Mouse (Mus musculus) liver, embryonic 16.5 days (tissue): ENCODE measurements around the gene Tmf1. TPM values are rescaled to one million over a fixed set of nuclear protein-coding genes. Genes with fewer than 3 reads are reported as not detected.

Source experiments
- ATAC-seq: fragments of 200-750 bp; cut with Nextera tagmentation; 2 replicates; pipeline ENCODE4 v1.8.0; 2017; ENCODE audit warnings: low read depth, mild to moderate bottlenecking, moderate number of reproducible peaks, moderate library complexity
- H3K27ac ChIP-seq: fragments of 300-500 bp; sonication (generic); 2 replicates; pipeline ENCODE4 v1.5.1; 2014; ENCODE audit warnings: mild to moderate bottlenecking, low read length
- H3K27me3 ChIP-seq: fragments of 300-500 bp; sonication (generic); 2 replicates; pipeline ENCODE4 v1.6.1; 2014; ENCODE audit warnings: low read depth, low read length, mixed read lengths; ENCODE audit not compliant: control insufficient read depth, insufficient read depth
- H3K36me3 ChIP-seq: fragments of 300-500 bp; sonication (generic); 2 replicates; pipeline ENCODE4 v1.6.1; 2014; ENCODE audit warnings: mild to moderate bottlenecking; ENCODE audit not compliant: control insufficient read depth, insufficient read depth
- H3K4me1 ChIP-seq: fragments of 300-500 bp; sonication (generic); 2 replicates; pipeline ENCODE4 v1.6.1; 2014; ENCODE audit warnings: low read depth, low read length, mixed read lengths; ENCODE audit not compliant: control insufficient read depth
- H3K4me2 ChIP-seq: fragments of 300-500 bp; sonication (generic); 2 replicates; pipeline ENCODE4 v1.6.1; 2014; ENCODE audit warnings: low read depth, low read length, mixed read lengths
- H3K4me3 ChIP-seq: fragments of 300-500 bp; sonication (generic); 2 replicates; pipeline ENCODE4 v1.5.1; 2014; ENCODE audit warnings: low read depth, mild to moderate bottlenecking, low read length
- H3K9ac ChIP-seq: fragments of 300-500 bp; sonication (generic); 2 replicates; pipeline ENCODE4 v1.6.1; 2014; ENCODE audit warnings: low read depth, low read length
- H3K9me3 ChIP-seq: fragments of 300-500 bp; sonication (generic); replicated peaks from 2 replicates; pipeline ENCODE4 v1.6.1; 2016; ENCODE audit warnings: low read length; ENCODE audit not compliant: control insufficient read depth
- WGBS: fragments of 180-500 bp; shearing (Covaris S2); extraction: QIAGEN DNeasy Blood & Tissue Kit; methylation state at CpG from one replicate; pipeline ENCODE4 v1.1.7; 2014; ENCODE audit not compliant: insufficient replicate concordance; 5-methylcytosine and 5-hydroxymethylcytosine counted together
- polyA plus RNA-seq: library from polyadenylated mRNA; unstranded; fragments of >200 nt; fragmentation: Nextera tagmentation; extraction: Ambion mirVana; gene quantifications from 2 replicates; pipeline ENCODE4 v1.2.1, GENCODE M21; 2015

Gene Tmf1
- polyA plus RNA-seq, 1 experiment from 2014 or later, result 10.5 TPM

GRCm38 (mm10) chr6:97130979-97131378 lies 47.9 kb downstream of the Tmf1 start:
- Histone ChIP-seq H3K4me1 (no peaks in the 10 kb centered on the region), H3K36me3 (no peaks in the 10 kb centered on the region), H3K9ac (no peak overlapping the region), H3K9me3 (no peaks in the 10 kb centered on the region), H3K27ac (no peak overlapping the region), H3K4me3 (no peak overlapping the region), H3K27me3 (no peaks in the 10 kb centered on the region), H3K4me2 (no peak overlapping the region)
- 63% methylated on average over 5 of the region's 5 CpGs for WGBS
- no peak for ATAC-seq

GRCm38 (mm10) chr6:97124336-97125010 lies 54.4 kb downstream of the Tmf1 start:
- Histone ChIP-seq H3K9me3 (no peaks in the 10 kb centered on the region), H3K4me1 (no peaks in the 10 kb centered on the region), H3K4me3 (no peak overlapping the region), H3K9ac (no peak overlapping the region), H3K27me3 (no peaks in the 10 kb centered on the region), H3K4me2 (no peak overlapping the region), H3K27ac (no peak overlapping the region), H3K36me3 (no peaks in the 10 kb centered on the region)
- WGBS, result 69% methylated on average over 10 of the region's 10 CpGs
- ATAC-seq, result no peak

- 62% methylated on average over 4 of the region's 4 CpGs for WGBS
- no peaks in the 10 kb centered on the region for H3K9me3 ChIP-seq
- ATAC-seq, result no peak
Measured at GRCm38 (mm10) chr6:97120922-97121321, 58.0 kb downstream of the Tmf1 start.

GRCm38 (mm10) chr6:97118327-97118726 lies 60.6 kb downstream of the Tmf1 start:
- Histone ChIP-seq H3K27me3 (no peaks in the 10 kb centered on the region), H3K27ac (no peak overlapping the region), H3K4me1 (no peaks in the 10 kb centered on the region), H3K4me2 (no peak overlapping the region), H3K9me3 (no peaks in the 10 kb centered on the region), H3K9ac (no peak overlapping the region), H3K36me3 (no peaks in the 10 kb centered on the region), H3K4me3 (no peak overlapping the region)
- 66% methylated on average over 3 of the region's 3 CpGs for WGBS
- no peak for ATAC-seq

More at GRCm38 (mm10) chr6:97120922-97121321, 58.0 kb downstream of the Tmf1 start:
- H3K36me3 ChIP-seq, result no peaks in the 10 kb centered on the region
- H3K4me2 ChIP-seq, result no peak overlapping the region
- H3K27me3 ChIP-seq, result no peaks in the 10 kb centered on the region
- no peaks in the 10 kb centered on the region for H3K4me1 ChIP-seq
- H3K4me3 ChIP-seq, result no peak overlapping the region
- H3K9ac ChIP-seq, result no peak overlapping the region
- no peak overlapping the region for H3K27ac ChIP-seq

GRCm38 (mm10) chr6:97116896-97117295 lies 62.0 kb downstream of the Tmf1 start:
- Histone ChIP-seq H3K4me3 (no peak overlapping the region), H3K4me2 (no peak overlapping the region), H3K9me3 (no peaks in the 10 kb centered on the region), H3K27me3 (no peaks in the 10 kb centered on the region), H3K9ac (no peak overlapping the region), H3K36me3 (no peaks in the 10 kb centered on the region), H3K4me1 (no peaks in the 10 kb centered on the region), H3K27ac (no peak overlapping the region)
- ATAC-seq, result no peak
- WGBS, result 27% methylated on average over 5 of the region's 5 CpGs

GRCm38 (mm10) chr6:97114821-97115220 lies 64.1 kb downstream of the Tmf1 start:
- 51% methylated on average over 3 of the region's 3 CpGs for WGBS
- no peaks in the 10 kb centered on the region for H3K36me3 ChIP-seq
- H3K4me1 ChIP-seq, result no peaks in the 10 kb centered on the region

GRCm38 (mm10) chr6:97112177-97112576 lies 66.7 kb downstream of the Tmf1 start:
- ATAC-seq, result no peak
- WGBS, result 85% methylated on average over 8 of the region's 8 CpGs

More at GRCm38 (mm10) chr6:97114821-97115220, 64.1 kb downstream of the Tmf1 start:
- Histone ChIP-seq H3K27ac (no peak overlapping the region), H3K4me2 (no peak overlapping the region), H3K4me3 (no peak overlapping the region), H3K27me3 (no peaks in the 10 kb centered on the region), H3K9ac (no peak overlapping the region), H3K9me3 (no peaks in the 10 kb centered on the region)
- ATAC-seq, result no peak

GRCm38 (mm10) chr6:97106777-97107176 lies 72.1 kb downstream of the Tmf1 start:
- Histone ChIP-seq H3K9ac (no peak overlapping the region), H3K27me3 (peaks cover 3% of the 10 kb centered on the region; the same call in 1 of the 2 replicates), H3K4me3 (no peak overlapping the region), H3K4me2 (no peak overlapping the region), H3K27ac (no peak overlapping the region), H3K36me3 (no peaks in the 10 kb centered on the region), H3K9me3 (no peaks in the 10 kb centered on the region), H3K4me1 (no peaks in the 10 kb centered on the region)
- ATAC-seq, result no peak
- 19% methylated on average over 2 of the region's 2 CpGs for WGBS

More at GRCm38 (mm10) chr6:97112177-97112576, 66.7 kb downstream of the Tmf1 start:
- Histone ChIP-seq H3K4me2 (no peak overlapping the region), H3K36me3 (no peaks in the 10 kb centered on the region), H3K27ac (no peak overlapping the region), H3K27me3 (no peaks in the 10 kb centered on the region), H3K9ac (no peak overlapping the region), H3K9me3 (no peaks in the 10 kb centered on the region), H3K4me3 (no peak overlapping the region), H3K4me1 (no peaks in the 10 kb centered on the region)

- H3K4me1 ChIP-seq, result no peaks in the 10 kb centered on the region
- no peaks in the 10 kb centered on the region for H3K9me3 ChIP-seq
- no peak overlapping the region for H3K27ac ChIP-seq
- no peaks in the 10 kb centered on the region for H3K36me3 ChIP-seq
- no peak overlapping the region for H3K4me3 ChIP-seq
- no peak for ATAC-seq
- 63% methylated on average over 8 of the region's 8 CpGs for WGBS
- peaks cover 6% of the 10 kb centered on the region; the same call in 1 of the 2 replicates for H3K27me3 ChIP-seq
- no peak overlapping the region for H3K9ac ChIP-seq
- H3K4me2 ChIP-seq, result no peak overlapping the region
Measured at GRCm38 (mm10) chr6:97106106-97106505, 72.8 kb downstream of the Tmf1 start.
